Mouse (Mus musculus) liver, embryonic 14.5 days (tissue): ENCODE measurements at regions not wholly inside any gene's neighbourhood (a gene's known extent, or its start where the extent isn't known, plus 50 kb on each side); places are given as distances from the start of the nearest gene placed in this dataset.

Source experiments
- CTCF ChIP-seq: IDR thresholded peaks from 2 replicates; pipeline ENCODE4 v1.5.1; 2016; ENCODE audit warnings: antibody characterized with exemption, low read depth, control low read depth
- EP300 ChIP-seq: IDR thresholded peaks from 2 replicates; pipeline ENCODE4 v1.6.1; 2016; ENCODE audit warnings: antibody characterized with exemption, low read depth

GRCm38 (mm10) chr15:14806849-14807248, 1633.4 kb upstream of the Cdh6 start:
- TF ChIP-seq EP300 (no peak), CTCF (no peak)
